Mouse (Mus musculus): ENCODE results near the gene C1s2.
"Not testable (repeated sequence)": the region's sequence is repeated elsewhere in the genome, so short reads cannot be mapped to it uniquely, and the experiment has no call there.

The C1s2 gene

DNA sequence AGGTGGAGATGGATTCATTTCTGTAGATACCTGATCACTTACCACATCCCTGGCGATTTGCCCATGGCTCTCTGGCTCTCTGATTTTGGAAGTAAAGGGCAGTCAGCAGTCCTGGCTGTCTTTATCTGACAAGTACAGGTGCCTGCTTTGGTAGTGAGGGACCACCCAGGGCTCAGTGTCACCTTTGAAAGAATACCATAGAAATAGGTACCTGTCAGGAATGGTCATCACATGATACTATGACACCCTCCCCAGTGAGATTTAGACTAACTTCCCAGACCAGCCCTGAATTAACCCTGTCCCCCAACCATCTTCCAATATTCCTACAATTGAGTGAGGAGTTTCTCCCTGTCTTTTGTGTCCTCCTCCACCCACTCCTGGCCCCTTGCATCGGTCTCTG lies at the start of gene C1s2:
Gene C1s2 (minus strand): TSS at position 101 of the 400 bp plus-strand sequence.
- not testable (repeated sequence) for DNase-seq

DNA sequence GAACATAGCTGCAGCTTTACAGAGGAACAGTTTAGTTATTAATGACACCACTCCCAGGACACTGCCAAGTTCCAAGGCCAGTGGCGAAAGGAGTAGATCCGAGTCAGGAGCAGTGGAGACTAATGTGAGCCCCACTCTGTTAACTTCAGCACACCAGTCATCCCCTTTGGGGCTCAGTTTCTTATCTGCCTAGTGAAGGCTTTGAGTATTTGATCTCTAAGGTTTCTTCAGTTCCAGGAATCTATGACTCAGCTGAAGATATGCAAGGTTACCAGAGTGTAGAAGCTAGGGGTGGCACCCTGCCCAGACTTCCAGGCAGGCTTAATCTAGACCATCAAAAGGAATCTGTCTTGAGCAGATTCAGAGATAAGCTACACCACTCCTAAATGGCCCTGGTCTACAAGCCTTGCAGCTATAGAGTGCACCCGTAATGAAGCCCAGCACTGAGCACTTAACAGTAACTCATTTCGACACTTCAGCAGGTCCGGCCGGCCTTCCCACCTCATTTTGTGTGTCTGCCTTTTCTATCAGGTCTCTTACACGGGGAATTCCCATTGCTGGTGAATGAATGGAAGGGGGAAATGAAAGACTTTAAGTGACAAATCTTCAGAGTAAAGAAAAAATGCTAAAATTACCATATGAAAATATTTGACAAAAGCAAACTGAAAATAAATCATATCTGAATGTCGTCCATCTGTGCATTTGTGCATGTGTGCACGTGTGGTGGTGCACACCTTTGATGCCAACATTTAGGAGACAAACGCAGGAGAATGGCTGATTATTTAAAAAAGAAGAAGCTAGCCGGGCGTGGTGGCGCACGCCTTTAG lies 47.9 kb upstream of the C1s2 start:
- DNase-seq = peak; percentile 63

DNA sequence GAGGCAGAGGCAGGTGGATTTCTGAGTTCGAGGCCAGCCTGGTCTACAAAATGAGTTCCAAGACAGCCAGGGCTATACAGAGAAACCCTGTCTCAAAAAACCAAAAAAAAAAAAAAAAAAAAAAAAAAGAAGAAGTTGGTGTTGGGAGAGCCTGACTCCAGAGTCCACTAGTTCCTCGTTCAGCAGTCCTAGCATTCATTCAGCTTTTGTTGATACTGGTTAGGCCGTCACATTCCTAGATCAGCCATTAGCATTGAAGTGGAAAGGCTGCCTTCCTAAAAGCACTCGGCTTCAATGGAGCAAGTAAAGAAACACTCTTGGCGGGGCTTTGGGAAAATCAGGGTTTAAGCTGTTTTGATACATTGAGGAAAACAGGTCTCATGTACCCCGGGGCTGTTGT lies 46.4 kb upstream of the C1s2 start:
- not testable (repeated sequence) for DNase-seq

DNA sequence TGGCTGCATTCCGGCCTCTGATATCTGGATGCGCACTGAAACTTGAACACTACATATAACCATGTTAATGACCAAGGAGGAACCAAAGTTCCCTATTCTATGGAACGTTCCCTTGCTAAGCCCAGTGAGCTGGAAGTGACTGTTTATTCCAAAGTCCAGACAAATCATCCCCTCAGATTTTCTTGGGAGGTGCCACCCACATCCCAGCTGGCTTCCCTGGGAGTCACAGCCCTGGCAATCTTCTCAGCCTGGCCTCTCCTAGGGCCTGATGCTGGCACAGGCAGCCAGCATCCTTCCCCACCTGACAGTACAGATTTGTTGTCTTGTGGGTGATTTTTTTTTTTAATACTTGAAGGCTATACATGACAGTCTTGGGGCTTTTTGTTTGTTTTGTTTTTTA lies 43.6 kb upstream of the C1s2 start:
- no peak for DNase-seq

DNA sequence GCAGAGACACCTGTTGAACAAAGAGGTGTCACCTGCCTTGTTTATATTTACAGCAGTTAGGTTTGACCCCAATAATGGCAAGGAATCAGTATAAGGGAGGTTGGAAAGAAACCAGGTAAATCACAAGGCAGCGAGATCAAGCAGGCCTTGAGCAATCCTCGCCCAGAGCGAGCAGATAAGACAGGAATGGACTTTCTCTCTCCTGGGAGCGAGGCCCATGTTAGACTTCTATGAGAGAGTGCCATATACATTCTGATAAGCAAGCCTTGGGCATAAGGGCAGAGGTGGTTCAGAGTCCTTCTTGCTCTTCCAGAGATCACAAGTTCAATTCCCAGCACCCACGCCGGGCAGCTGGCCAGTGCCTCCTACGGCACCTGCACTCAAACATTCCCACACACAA lies 42.9 kb upstream of the C1s2 start:
- no peak for DNase-seq

DNA sequence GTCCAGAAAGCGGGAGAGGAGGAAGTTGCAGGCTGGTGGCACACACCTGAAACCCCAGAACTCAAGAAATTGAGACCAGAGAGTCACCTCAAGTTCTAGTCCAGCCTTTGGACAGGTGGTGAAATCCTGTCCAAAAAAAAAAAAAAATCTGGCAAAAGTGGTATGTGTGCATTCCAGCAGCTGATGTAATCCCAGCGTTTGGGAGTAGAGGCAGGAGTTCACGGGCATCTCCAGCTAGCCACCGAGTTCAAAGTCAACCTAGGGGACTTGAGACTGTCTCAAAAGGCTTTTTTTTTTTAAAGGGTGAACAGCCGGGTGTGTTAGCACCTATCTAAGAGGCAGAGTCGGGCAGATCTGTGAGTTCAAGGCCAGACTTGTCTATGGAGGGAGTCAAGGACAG lies 40.3 kb upstream of the C1s2 start:
- no peak for DNase-seq

DNA sequence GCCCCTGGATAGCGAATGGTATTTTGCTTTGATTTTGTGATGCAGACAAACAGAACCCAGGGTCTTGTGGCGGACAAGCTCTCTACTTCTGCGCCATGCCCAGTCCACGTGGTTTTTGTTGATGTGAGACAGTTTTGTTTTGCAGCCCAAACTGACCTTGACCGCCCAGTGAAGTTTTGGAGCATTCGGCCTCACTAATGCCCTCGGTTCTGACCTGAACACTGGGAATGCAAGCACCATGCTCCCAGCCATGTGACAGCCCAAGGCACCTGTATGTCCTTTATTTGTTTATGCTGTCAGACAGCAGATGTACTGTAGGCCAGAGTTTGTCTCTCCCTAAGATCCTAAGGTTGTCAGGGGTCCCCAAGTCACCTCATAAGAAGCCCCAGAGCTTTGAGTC lies 38.7 kb upstream of the C1s2 start:
- no peak for DNase-seq

DNA sequence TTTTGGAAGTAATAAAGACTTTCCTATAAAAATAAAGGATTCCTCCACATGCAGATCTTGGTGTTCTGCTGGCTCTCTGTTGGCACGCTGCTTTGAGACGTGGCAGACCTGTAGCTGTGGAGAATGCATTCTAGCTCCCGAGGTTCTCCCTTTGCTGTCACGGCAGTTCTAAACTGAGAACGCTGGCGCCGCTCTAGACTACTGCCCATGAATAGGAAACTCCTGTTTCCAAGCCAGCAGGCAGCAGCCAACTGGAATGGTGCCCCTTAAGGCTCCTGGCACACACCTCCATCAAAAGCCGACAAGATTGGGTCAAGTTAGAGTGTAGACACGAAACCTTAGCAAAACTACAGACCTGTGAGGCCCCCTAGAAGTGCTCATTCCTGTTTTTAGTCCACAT lies 37.7 kb upstream of the C1s2 start:
- no peak for DNase-seq

DNA sequence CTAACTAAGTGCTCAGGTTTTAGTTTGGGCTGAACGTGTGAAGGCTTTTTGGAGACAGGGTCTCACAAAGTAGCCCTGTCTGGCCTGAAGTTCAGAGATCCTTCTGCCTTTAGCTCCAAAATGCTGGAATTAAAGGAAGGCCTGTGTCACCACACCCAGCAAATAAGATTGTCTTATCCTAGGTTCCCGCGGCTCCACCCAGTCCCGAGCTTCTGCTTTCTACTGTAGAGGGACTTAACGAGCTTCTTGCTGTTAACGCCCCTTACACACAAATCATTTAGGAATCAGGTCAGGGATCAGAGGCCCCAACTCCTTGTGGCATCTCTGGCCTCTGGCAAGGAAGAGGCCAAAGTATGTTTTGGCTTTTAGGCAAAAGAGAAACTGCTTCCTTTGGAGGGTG lies 36.2 kb upstream of the C1s2 start:
- DNase-seq = no peak

DNA sequence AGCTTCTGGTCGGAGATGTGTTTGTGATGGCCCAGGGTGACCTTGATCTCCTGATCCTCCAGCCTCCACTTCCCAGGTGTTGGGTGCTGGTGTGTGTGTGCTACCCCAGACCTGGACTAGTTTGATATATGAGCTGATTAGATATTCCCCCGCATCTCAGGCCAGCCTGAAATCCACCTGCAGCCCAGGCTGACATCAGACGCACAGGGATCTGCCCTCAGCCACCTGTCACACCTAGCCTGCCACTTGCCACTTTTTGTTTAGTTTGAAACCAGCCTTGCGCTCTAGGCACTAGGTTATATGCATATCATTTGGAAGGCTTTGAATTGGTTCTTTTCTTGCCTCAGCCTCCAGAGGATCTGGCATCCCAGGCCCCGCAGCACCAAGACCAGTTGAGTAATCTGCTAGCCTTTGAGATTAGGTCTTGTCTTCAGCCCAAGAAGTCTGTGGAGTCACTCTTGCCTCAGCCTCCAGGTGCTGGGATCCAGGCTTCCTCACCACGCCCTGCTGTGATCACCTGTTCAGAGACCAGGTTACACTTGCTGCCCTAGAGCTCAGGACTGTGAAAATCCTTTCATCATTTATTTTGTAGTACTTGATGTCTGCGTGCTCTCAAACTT lies 34.5 kb upstream of the C1s2 start:
- DNase-seq = no peak

DNA sequence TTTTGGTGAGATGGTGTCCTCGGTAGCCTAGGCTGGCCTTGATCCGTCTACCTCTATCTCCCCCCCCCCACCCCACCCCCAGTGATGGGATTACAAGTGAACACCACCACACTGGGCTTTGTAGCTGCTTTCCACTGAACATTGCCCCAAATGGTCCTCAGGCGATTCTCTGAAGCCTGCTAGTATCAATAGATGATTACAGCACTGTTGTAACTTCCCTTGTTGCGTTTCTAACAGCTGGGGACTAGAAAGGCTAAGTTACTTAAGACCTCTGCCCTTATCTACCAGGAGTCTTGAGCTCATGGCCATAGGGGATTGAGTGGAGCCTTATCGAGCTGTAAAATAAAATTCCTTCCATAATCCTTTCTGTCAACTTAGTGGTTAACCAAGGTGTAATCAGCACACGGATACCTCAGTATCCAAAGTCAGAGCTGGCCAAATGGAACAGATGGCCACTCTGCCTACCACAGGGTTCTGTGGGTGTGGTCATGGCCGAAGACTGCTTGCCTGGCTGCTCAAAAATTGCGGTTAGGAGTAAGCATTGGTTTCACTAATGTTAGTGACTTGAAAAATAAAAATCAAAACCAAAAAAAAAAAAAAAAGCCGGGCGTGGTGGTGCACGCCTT lies 33.5 kb upstream of the C1s2 start:
- no peak for DNase-seq

DNA sequence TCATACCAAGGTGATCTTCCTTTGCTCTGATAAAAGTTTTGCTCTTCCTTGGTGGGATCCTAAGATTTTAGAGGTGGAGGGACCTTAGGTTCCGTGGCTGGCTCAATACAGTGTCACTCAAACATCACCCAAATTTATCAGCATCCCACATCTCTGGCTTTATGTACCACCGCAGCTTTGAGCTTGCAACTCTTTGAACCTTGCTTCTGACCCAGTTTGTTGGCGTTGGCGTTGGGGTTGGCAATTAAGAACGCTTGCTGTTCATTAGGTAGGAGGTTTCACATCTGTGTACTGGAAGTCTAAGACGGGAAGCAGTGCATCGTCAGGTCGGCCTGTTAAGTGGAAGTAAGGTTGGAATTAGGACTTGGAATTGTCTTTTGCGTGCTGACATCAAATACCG lies 29.1 kb upstream of the C1s2 start:
- no peak for DNase-seq

DNA sequence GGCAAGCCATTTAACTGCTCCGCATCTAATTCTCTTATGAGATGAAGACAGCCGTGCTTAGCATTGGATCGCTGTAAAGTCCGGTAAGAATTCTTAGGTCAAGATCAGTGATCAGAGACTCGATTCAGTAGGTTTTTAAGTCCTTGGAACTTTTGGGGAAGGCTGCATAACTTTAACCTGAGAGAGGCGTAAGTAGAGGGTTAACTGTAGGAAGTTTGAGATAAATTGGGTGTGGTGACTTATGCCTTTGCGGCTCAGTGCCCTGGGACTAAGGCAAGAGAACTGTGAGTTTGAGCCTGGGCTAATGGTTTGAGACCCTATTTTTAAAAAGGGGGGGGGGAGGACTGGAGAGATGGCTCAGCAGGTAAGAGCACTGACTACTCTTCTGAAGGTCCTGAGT lies 28.4 kb upstream of the C1s2 start:
- no peak for DNase-seq

DNA sequence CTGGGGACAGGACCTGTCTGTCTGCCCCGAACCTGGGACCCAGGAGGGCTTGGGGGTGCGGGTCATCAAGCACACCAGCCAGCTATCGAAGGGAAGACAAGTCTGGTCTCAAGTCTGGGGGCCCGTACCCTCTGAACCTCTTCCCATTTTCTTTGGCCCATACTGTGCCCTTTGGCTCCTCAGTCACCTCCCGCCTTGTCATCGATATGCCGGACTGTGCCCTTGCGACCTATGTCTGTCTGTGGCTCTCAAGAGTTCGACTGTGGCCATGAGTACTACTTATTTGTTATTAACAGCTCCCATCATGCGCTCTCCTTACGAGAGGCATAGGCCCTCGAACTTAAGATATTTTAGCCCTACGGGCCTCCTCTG lies 27.5 kb upstream of the C1s2 start:
- no peak for DNase-seq

DNA sequence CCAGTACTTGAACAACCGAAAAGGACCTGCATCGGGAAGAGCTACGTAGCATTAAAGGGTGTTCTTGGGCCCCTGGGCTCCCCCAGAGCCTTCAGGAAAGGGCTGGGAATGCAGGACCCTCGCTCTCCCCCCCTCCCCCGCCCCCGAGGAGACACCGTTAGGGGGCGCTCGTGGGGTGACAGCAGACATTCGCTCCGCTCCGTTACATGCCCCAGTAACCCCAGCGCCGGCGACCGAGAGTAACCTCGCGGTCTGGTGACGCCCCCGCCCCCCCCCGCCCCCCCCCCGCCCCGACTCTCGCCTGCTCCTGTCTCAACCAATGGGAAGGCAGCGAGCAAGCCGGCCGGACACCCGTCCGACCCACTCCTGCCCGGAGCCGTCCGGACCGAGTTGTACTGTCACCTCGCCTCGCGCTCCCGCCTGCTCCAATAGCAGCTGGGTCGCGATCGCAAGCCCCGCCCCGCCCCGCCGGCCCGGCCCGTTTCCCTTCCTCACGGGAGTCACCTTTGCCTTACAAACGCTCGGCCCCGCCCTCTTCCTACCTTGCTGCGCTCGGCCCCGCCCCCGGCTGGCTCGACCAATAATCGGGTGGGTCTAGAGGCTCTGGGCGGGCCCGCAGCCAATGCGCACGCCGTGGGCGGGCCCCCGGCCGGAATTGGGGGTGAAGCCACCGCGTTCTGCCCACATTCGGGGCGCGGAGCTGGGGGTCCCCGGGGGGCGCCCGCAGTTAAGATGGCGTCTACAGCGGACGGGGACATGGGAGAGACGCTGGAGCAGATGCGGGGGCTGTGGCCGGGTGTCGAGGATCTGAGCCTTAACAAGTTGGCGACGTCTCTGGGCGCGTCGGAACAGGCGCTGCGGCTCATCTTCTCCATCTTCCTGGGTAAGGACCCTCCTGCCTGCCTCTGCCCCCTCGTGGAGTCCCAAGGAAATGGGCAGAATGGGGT lies 26.9 kb upstream of the C1s2 start, which contains the start of gene Lpcat3:
Gene Lpcat3 (plus strand): TSS at position 551 of the 947 bp plus-strand sequence.
- DNase-seq = peak; percentile 99

DNA sequence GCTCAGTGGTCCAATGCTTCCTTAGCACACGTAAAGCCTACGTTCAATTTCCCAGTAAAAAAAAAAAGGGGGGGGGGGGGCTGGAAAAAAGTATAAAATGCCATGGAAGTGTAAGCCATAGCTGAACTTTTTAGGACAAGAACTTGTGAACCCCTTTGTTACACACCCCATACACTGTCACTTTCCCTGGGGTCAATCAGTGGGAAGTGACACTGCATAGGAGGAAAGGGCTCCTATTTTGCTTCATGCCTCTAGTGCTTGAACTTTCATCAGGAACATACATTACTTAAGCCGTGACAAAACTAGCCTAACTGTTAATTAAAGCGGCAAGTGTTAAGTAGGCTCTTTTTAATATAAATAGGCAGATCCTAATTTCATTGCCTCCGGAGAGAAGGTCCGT lies 26.1 kb upstream of the C1s2 start:
- no peak for DNase-seq

DNA sequence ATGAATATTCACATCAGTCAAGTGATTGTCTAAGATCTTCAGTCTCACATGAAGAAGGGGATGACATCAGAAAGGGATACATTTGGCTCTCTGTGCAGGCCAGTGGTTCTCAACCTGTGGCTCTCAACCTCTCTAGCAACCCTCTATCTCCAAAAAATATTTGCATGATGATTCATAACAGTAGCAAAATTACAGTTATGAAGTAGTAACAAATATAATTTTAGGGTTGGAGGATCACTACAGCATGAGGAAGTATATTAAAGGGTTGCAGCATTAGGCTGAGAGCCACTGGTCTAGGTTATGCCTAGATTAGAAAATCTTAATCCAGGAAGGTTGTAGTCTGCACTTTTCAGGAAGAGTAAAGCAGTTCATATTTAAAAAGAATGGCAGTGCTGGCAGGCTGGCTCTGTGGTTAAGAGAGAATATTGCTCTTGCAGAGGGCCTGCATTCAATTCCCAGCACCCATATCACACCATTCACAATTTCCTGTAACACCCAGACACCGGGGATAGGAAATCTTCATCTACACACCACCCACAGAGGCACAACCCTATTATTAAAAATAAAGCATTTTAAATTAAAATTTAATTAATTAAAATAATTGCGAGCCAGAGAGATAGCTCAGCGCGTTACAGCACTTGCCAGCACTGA lies 25.4 kb upstream of the C1s2 start:
- DNase-seq = no peak

DNA sequence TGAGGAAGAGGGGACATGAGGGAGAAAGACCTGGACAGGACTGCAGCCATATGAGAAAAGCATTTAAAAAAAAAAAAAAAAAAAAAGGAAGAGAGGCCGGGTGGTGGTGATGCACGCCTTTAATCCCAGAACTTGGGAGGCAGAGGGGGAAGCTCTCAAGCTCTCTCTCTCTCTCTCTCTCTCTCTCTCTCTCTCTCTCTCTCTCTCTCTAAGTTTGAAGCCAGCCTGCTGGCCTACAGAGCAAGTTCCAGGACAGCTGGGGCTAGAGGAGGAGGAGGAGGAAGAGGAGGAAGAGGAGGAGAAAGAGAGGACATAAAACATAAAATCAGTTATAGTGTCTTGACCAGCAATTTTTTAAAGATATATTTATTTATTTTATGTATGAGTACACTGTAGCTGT lies 22.2 kb upstream of the C1s2 start:
- no peak for DNase-seq

DNA sequence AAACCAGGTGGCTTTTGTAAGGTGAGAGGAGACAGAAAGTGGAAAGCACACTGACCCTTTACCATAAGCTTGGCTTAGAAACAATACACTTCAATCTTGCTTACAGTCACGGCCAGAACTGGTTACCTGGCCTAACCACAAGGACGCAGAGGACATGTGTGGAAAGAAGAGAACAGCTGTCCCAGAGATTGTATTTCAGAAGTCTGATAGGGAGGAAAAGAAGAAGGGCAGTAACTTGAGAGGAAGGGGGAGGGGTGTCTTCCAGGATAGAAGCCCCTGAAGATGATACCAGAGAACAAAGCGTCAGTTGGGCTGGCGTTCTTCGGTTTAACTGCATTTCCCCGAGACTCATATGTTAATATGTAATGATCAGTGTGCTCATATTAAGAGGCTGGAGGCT lies 20.0 kb upstream of the C1s2 start:
- DNase-seq = no peak

DNA sequence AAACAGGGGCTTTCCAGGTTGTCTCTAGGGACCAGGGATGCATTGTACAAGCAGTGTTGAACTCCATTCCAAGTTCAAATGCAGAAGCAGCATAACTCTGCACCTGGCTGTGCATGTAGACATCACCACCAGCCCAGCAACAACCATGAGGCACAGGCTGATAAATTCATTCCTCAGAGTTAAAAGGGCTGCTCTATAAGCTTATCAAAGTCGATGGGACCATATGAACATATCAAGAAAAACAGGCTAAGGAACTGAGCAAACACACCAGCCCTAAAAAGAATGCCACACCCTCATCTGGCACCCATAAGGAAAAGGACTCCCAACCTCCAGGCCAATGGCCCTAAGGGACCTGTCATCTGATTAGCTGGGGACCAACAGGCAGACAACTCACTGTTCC lies 10.5 kb upstream of the C1s2 start:
- no peak for DNase-seq

DNA sequence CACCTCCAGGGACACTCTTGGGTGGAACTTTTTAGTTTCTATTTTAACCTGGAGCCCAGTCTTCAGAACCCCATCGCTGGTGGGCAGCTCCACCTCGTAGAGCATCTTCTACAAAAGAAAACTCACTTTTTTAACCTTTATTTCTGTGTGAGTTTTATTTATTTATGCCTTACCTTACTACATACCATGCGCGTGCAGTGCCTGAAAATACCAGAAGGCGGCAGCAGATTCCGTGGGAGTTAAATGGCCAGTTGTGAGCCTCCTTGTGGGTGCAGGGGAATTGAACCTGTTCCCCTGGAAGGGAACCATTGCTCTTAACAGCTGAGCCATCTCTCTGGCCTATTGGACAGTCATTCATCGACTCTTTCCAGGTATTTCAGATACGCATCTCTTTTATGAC lies 5.1 kb upstream of the C1s2 start:
- DNase-seq = peak; percentile 79

DNA sequence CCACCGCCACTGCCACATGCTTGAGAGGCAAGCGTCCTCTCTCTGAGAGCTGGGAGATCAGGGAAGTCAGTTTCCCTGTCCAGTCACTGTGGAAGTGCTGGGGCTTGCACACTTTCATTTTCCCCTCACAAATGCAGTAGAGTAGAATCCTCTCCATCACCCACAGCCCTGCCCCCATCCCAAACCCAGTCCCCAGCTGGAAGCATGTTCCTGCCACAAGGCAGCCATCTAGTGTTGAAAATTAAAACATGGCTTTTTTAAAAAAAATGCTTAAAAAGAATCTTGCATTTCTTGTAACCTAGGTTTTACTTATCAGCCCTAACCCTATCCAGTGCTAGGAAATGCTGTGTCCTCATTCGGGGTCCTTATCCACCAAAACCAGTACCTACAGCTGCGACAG lies 4.2 kb upstream of the C1s2 start:
- DNase-seq = peak; percentile 26
